Mouse (Mus musculus) bone marrow macrophage, adult 2 months (primary cell): ENCODE measurements around the gene Gm20388. TPM values are rescaled to one million over a fixed set of nuclear protein-coding genes. Genes with fewer than 3 reads are reported as not detected.

Experiments used
- H3K27ac ChIP-seq: 2 replicates; pipeline ENCODE4 v1.5.1; 2012; ENCODE audit warnings: low read depth, low read length; ENCODE audit not compliant: insufficient read depth
- H3K4me1 ChIP-seq: 2 replicates; pipeline ENCODE4 v1.6.1; 2012; ENCODE audit warnings: low read length; ENCODE audit not compliant: control insufficient read depth, insufficient read depth
- H3K4me3 ChIP-seq: 2 replicates; pipeline ENCODE4 v1.5.1; 2012; ENCODE audit warnings: mild to moderate bottlenecking, low read length, moderate library complexity; ENCODE audit not compliant: insufficient read depth
- CTCF ChIP-seq: IDR thresholded peaks from 2 replicates; pipeline ENCODE4 v1.5.1; 2012; ENCODE audit warnings: low read depth, mild to moderate bottlenecking, low read length, moderate library complexity
- POLR2A ChIP-seq: IDR thresholded peaks from 2 replicates; pipeline ENCODE4 v1.6.1; 2012; ENCODE audit warnings: mild to moderate bottlenecking, low read depth, low read length, borderline replicate concordance
- polyA plus RNA-seq: library from polyadenylated mRNA; stranded (reverse); fragments of >200 nt; gene quantifications from 2 replicates; pipeline ENCODE4 v1.2.4, GENCODE M21; 2012; ENCODE audit not compliant: missing spikeins, insufficient read depth, insufficient read length

Gene Gm20388
- polyA plus RNA-seq, 1 experiment, result 32.7 TPM

DNA sequence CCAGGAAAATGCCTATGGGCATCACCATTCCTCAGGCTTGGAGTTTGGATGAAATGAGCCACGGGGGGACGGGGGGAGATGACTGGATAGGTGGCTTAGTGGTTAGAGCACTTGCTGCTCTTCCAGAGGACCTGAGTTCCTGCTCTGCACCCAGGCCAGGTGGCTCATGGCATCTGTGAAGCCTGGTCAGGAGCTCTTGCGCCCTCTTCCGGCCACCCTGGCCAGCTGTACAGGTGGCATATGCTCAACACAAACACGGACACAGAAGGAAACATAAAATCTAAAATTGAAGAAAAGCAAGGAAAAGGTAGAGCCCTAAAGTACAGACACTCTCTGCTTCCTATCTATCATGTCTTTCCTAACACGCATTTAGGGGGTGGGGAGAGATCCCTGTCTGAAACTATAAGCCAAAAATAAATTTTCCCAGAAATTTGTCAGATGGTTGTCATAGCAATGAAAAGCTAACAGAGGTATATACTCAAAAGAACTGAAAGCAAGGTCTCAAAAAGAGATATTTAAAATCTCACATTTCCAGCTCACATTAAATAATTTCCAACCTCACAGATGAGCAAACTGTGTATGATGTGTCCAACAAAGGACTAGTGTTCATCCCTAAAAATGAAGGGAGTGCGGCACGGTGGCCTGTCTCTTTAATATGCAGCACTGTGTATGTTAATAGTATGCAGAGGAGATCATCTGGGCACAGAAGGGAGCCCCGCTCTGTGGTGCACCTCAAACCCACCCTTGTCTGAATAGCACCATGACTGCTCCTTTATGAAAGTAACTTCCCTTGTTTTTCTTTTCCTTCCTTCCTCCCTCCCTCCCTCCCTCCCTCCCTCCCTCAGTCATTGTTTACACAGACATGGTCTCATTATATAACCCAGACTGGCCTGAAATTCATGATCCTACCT is 3032.4 kb downstream of the Gm20388 start:
- H3K27ac ChIP-seq, result no peak overlapping the region
- H3K4me1 ChIP-seq, result peaks cover 58% of the 10 kb centered on the region
- H3K4me3 ChIP-seq, result no peak overlapping the region
- TF ChIP-seq CTCF (no peak), POLR2A (no peak)

DNA sequence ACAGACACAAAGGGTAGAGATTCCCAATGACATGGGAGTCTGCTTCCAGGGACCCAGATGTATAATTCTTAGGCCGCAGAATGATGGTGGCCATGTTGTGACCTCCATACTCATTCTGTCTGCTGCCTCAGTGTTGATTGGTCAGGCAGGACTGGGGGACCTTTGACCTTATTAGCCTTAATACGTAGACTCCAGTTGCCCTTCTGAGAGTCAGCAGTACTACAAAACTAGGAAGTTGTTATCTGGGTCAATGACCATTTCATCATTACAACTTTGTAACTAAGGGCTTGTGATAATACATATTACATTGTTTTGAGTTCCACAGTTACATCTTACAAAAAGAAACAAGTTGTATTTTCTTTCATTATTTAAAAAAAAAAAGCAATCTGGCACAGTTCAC is 3035.1 kb downstream of the Gm20388 start:
- H3K27ac ChIP-seq, result no peak overlapping the region
- H3K4me1 ChIP-seq, result peaks cover 59% of the 10 kb centered on the region
- TF ChIP-seq CTCF, result no peak
- TF ChIP-seq POLR2A, result no peak
- no peak overlapping the region for H3K4me3 ChIP-seq

DNA sequence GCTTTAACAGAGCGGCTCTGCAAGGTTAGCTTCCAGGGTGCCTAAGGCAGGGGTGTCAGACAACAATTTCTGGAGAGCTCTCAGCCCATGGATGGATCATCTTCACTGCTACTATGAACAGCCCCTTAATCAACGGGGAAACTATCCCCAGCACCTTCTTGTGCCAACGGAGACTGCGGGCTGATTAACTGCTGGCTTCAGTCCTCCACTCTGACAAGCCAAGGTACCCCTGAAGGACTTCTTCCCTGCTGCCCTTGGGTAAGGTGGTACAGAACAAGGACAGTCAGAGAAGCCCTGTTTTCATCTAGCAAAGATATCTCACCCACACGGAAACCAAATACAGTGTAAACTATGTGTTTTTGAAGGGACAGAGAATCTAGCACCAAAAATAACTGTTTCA is 3039.1 kb downstream of the Gm20388 start:
- Histone ChIP-seq H3K4me1 (peaks cover 74% of the 10 kb centered on the region), H3K4me3 (no peak overlapping the region), H3K27ac (no peak overlapping the region)
- TF ChIP-seq CTCF (no peak), POLR2A (no peak)

DNA sequence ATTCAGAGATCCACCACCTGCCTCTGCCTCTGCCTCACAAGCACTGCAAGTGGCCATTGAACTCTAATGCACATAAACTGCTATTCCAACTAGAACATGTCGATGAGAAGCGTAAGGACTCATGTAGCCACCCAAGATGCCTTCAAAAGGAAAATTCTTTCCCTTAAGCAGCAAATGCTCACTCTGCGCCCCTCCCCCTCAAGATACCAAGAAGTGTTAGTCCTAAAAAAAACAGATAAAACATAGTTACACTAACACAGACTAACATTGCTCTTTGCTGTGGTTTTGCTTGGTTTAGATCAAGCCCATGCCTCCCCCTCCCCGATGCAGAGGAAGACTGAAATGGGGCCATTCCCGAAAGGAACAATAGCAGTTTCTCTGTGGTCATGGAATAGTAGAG is 3040.8 kb downstream of the Gm20388 start:
- no peak overlapping the region for H3K4me3 ChIP-seq
- peaks cover 72% of the 10 kb centered on the region for H3K4me1 ChIP-seq
- no peak overlapping the region for H3K27ac ChIP-seq
- TF ChIP-seq POLR2A, result no peak
- no peak for TF ChIP-seq CTCF

DNA sequence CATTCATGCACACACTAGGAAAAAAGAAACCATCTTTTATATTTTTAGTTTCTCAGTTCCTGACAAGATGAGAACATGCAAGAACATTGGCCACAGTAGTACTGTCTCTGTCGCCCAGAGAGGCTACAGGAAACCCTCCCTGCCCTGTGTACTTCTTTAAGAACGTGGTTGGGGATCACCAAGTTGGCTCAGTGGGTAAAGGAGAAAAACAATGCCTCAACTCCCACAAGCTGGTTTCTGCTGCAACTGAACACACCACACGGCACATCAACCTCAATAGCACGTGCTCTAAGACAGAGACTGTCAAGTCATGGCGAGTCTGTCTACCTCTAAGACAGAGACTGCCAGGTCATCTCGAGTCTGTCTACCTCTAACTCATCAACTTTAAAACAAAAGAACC is 3042.4 kb downstream of the Gm20388 start:
- no peak overlapping the region for H3K4me3 ChIP-seq
- TF ChIP-seq CTCF (no peak), POLR2A (no peak)
- peaks cover 66% of the 10 kb centered on the region for H3K4me1 ChIP-seq

DNA sequence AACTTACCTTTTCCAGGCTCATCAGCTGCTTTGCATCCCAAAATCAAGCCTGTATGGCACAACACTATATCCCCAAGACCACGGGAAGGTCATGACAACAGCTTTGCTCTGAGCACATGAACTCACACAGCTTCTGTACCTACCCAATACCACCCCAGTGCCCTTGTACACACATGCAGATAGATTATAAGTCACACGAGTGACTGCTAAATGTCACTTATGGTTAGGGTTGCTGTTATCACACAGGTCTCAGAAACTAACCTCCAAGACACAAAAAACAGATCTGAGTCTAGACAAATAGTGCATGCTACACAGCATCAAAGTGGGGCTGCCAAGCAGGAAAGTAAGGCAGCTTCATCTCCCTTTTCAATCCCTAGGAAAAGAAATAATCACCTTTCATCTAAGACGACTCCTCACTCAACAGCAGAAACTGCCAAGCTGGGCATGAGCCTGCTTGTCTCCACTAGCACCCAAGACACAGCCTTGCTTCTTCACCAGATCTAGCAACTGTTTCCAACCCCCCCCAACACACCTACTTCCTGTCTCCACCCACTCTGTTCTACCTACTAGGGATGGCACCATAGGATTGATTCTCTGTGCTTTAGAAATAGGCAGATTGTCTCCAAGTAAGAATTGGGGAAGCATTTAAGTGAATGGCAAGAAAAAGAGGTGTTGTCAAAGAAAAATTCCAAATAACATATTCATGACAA is 3043.6 kb downstream of the Gm20388 start:
- TF ChIP-seq POLR2A (no peak), CTCF (no peak)
- H3K4me3 ChIP-seq, result no peak overlapping the region
- H3K27ac ChIP-seq, result no peak overlapping the region
- peaks cover 56% of the 10 kb centered on the region for H3K4me1 ChIP-seq

More for the DNA sequence above, 3042.4 kb downstream of the Gm20388 start:
- 0 out of 2 replicates have a peak overlapping the region, but pooled peaks have one; percentile 12 for H3K27ac ChIP-seq

DNA sequence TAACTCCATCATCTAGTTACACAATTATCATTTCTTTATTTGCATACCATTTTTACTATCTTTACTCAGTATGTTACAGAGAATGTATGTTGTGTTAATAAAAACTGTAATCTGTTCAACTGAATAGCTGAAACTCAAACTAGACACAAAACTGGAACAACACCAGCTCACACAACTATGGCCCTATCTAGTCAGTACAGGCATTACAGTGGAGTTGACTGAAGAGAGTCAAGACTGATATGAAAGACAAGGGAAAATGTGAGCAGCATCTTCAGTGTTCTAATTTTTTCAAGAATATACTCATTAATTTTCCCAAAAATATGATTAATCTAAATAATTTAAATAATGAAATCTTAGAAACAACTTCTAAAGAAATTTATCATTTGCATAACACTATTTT is 3044.6 kb downstream of the Gm20388 start:
- no peak overlapping the region for H3K4me3 ChIP-seq
- H3K27ac ChIP-seq, result no peak overlapping the region
- peaks cover 46% of the 10 kb centered on the region for H3K4me1 ChIP-seq
- no peak for TF ChIP-seq CTCF
- TF ChIP-seq POLR2A, result no peak

DNA sequence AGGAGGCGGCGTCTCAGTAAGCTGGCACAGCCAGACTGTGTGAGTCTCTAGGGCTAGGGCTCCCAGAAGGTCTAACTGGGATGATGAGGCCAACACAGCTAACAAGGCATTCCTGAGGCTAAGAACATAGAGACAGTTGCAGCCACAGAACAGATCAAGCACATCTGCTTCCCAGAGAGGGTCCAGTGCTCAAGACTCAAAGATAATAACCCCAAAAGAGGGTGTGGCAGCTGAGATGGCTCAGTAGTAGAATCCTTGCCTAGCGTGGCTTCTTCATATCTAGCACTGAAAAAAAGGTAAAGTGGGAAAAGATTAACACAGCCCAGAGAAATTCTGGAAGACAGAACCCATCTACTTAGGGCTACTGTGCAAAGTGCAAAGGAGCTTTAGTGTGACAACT is 3045.4 kb downstream of the Gm20388 start:
- Histone ChIP-seq H3K4me1 (peaks cover 44% of the 10 kb centered on the region), H3K4me3 (no peak overlapping the region), H3K27ac (no peak overlapping the region)
- TF ChIP-seq CTCF (no peak), POLR2A (no peak)

DNA sequence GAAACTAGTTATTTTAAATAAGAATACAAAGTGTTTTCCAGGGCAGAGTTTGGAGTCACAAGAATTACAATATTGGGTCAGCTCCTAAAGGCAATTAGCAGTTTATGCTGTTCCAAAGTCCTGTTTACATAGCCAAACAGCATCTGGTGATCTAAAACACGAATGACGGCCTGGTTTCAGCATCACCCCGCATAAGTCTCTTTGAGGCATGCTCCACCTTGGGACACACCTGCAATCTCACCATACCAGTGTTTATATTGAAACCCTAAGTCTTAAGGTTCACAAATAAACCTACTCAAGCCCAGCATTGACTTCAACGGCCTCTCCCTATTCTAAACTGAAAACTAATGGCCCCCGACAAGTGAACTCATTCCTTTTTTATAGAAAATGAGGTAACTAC is 3049.7 kb downstream of the Gm20388 start:
- Histone ChIP-seq H3K4me3 (no peak overlapping the region), H3K27ac (no peak overlapping the region), H3K4me1 (peaks cover 30% of the 10 kb centered on the region)
- no peak for TF ChIP-seq CTCF
- TF ChIP-seq POLR2A, result no peak

DNA sequence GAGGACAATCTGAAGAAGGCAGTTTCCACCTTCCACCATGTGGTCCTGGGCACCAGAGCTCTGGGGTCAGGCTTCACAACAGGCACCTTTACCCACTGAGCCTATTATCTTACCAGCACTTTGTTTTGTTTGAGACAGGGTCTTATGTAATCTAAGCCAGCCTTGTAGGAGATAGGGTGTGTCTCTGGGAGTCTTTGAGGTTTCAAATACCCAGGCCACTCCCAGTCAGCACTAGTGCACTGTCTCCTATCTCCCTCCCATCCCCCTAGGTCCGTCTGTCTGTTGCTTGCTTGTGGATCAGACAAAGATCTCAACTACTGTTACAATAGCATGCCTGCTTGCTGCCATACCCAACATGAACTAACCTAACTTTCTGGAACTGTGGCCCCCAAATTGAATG is 3050.3 kb downstream of the Gm20388 start:
- Histone ChIP-seq H3K4me1 (peaks cover 26% of the 10 kb centered on the region), H3K4me3 (no peak overlapping the region), H3K27ac (no peak overlapping the region)
- TF ChIP-seq POLR2A (no peak), CTCF (no peak)
